Mouse (Mus musculus) liver, embryonic 14.5 days (tissue): ENCODE measurements around the gene Actr1b.

Experiments
- CTCF ChIP-seq: IDR thresholded peaks from 2 replicates; pipeline ENCODE4 v1.5.1; 2016; ENCODE audit warnings: antibody characterized with exemption, low read depth, control low read depth
- EP300 ChIP-seq: IDR thresholded peaks from 2 replicates; pipeline ENCODE4 v1.6.1; 2016; ENCODE audit warnings: antibody characterized with exemption, low read depth

- TF ChIP-seq CTCF (no peak), EP300 (no peak)
Measured at GRCm38 (mm10) chr1:36753932-36754675, 39.9 kb upstream of the Actr1b start.
